Mouse (Mus musculus) E14TG2a.4 (cell line): ENCODE results near the gene Slf2.

Source experiments
- CTCF ChIP-seq: conservative IDR thresholded peaks from 2 replicates; pipeline ENCODE4 v1.5.1; 2014; ENCODE audit warnings: low read length
- NANOG ChIP-seq: IDR thresholded peaks from 2 replicates; pipeline ENCODE4 v1.6.1; 2014; ENCODE audit warnings: borderline replicate concordance, low read length, mixed read lengths

GRCm38 (mm10) chr19:44904141-44904720 lies 26.7 kb upstream of the Slf2 start:
- TF ChIP-seq CTCF (no peak), NANOG (no peak)
